Mouse (Mus musculus) cerebellum, adult 18-20 months (tissue): ENCODE data around the gene Zfp866.
A peak's percentile ranks its signal among the peaks of the same experiment; 100 is the strongest.

Source experiments
- DNase-seq, 2 experiments: peaks; one replicate each; pipeline ENCODE4 v3.0.0; 2021

The Zfp866 gene

DNA sequence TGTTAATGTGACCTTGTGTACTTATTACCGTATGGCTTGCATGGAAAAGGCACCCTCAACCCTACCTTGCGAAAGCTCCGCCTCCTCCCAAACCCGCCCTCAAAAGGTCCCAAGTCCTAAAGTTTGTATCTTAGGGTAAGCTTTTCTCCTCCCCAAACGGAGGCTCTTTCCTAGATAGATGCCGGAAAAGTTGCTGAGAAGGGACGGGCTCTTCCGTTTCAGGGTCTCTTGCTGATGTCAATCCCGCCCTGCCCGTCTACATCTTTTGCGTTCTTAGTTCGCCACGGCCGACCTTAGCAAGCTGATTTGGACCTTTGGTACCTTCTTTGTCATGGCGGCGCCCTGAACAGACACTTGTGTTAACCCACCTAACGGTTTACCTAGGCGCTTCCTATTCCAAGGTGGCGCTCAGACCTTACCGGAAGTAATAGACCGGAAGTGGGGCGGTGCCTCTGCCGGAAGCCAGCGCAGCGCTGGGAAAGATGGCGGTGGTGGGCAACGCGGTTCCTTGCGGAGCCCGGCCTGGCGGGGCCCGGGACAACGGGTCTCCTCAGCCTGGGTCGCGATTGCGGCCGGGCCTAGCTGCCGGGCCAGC is at the start of gene Zfp866, which contains the start of gene Atp13a1:
TSS of gene Zfp866 (minus strand) at position 406 of the 595 bp plus-strand sequence.
TSS of gene Atp13a1 (plus strand) at position 391 of the 595 bp plus-strand sequence.
- peak; percentile 90 to 92 for DNase-seq

GRCm38 (mm10) chr8:69837057-69837682 is 46.2 kb upstream of the Zfp866 start:
- DNase-seq = no peak

- peak; percentile 82 for DNase-seq
These were observed 41.4 kb upstream of the Zfp866 start, which contains the start of gene Pbx4 for GRCm38 (mm10) chr8:69832298-69832853. TSS of gene Pbx4 (plus strand) at chr8:69832491.

DNA sequence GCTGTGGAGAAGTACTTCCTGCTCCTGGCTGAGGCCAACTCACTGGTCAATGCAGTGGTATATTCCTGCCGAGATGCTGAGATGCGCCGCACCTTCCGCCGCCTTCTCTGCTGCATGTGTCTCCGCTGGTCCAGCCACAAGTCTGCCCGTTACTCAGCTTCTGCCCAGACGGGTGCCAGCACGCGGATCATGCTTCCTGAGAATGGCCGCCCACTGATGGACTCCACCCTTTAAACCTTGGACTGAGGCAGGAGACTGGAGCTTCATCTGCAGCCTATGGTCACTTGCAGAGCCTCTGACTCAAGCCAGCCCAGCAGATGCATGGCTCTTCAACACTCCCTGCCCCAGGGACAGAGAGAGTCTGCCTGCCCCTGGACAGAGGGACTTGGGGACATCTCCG is 35.4 kb upstream of the Zfp866 start:
- DNase-seq = no peak

DNA sequence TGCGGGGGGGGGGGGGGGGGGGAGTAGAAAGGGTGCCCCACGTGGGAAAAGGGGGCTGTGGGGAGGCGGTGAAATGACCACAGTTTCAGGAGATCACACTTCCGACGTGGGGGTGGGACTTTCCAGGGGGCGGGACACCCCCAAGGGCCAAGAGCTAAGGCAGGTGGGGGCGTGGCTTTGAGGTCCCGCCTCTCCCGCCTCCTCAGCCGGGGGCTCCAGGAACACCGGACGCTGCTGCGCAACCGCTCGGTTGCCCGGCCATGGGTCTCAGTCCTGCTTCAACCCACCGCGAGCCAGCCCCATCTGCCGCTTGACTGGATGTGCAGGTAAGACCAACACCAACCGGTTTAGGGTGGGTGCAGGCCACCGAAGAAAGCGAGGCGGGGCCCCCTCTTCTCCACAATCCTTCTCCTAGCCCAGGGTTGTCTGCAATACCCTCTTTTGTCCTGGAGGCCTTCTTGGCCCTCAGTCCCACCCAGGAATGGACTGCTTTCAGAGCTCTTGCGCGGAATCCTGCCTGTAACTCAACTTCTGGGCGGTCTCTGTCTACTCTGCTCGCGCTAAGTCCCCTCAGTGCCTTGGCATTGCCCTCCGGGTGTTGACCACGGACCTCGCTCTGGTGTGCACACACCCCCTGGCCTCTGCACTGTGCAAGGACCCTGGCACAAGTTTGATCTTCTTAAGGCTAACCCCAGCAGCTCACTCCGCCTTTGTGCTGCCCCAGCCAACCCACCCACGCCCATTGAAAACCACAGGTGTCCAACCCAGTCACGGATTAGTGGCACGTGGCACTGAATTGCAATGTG is 31.6 kb upstream of the Zfp866 start, which contains the start of gene Lpar2:
TSS of gene Lpar2 (plus strand) at position 44 of the 806 bp plus-strand sequence.
- DNase-seq = peak in 1 of 2 experiments; percentile 22

GRCm38 (mm10) chr8:69821971-69822385 is 31.0 kb upstream of the Zfp866 start:
- DNase-seq = no peak

GRCm38 (mm10) chr8:69820466-69820865 is 29.5 kb upstream of the Zfp866 start:
- DNase-seq = no peak

GRCm38 (mm10) chr8:69815396-69815795 is 24.4 kb upstream of the Zfp866 start:
- DNase-seq = no peak

GRCm38 (mm10) chr8:69814881-69815280 is 23.9 kb upstream of the Zfp866 start:
- no peak for DNase-seq

DNA sequence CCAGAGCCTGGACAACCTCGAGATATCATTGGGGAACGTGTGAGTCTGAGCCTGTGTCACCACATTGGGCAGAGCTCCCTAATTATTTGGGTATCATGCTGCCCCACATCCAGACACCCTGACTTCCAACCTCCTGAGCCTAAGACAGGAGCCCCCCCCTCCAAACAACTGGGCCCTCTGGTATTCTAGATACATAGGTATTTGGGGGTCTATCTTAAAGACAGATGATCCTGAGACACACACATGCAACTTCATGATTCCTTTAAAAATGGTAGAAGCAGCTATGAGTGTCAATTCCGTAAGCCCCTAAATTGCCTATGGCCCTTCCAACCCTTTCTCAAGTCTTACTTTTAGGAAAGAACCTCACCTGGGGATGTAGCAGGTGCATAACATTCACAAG is 18.8 kb upstream of the Zfp866 start:
- no peak for DNase-seq

DNA sequence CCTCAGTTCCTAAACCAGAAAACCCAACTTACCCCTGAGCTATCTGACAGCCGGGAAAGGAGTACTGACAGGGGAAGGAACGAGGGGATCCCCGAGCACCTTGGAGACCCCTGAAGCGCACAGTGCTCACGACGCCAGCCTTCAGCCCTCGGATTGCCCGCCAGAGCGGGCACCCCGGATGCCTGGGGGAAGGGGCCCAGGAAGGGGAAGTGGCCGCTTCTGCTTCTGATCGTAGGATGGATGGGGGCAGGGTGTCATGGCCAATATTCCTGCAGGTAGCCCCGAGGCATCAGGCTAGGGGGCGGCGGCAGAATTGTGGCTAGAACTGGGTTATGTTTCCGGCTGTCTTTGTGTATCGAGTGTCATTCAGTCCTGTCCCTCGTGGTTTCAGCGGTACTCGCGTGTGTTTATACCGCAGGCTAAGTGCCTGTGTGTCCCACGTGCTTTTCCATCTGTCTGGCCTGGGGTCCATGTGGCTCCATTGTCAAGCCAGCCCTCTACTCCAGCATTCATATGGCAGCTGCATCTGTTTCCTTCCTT is 18.0 kb upstream of the Zfp866 start:
- no peak for DNase-seq

DNA sequence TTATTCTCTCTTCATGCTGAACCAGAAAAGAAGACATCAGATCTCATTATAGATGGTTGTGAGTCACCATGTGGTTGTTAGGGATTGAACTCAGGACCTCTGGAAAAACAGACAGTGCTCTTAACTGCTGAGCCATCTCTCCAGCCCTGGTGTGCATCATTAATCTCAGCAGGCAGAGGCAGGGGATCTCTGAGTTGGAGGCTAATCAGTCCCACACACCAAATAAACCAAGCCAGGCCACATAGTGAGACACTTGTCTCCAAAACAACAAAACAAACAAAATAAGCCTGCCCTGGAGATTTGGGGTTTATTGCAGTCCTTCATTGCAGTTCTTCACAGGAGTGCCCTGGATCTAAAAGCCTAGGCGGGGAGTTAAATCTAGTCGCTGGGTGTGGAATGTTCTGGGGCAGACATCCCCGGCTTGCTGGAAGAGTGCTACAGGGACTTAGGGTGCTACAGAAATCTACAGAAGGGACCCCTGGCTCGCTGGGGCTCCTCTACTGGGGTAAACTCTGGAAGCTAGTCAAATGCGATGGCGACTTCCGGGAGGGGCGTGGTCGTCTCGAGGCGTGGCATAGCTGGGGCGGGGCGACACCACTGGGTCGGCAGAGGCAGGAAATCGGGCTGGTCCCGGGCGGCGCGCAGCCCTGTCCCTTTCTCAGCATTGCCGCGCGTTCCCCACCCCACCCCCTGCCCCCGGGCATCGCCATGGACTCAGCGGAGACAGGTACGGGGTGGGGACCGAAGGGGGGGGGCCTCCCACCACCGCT is 17.3 kb upstream of the Zfp866 start, which contains the start of gene Gmip:
TSS of gene Gmip (plus strand) at position 586 of the 770 bp plus-strand sequence.
- DNase-seq = peak in 1 of 2 experiments; percentile 34

DNA sequence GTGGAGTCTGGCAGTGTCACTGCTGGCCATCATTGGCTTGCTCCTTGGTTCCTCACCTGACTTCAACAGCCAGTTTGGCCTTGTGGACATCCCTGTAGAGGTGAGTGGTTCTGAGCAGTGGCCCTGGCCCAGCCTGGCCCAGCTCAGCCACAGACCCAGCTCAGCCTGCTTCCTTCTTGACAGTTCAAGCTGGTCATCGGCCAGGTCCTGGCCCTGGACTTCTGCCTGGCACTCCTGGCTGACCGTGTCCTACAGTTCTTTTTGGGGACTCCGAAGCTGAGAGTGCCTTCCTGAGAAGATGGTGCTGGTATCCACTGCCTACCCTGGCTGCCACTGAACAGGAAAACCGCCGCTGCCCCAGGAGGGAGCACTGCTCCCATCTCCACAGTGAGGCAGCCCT is 16.3 kb upstream of the Zfp866 start:
- DNase-seq = no peak

- DNase-seq = no peak
These were observed 14.5 kb upstream of the Zfp866 start for GRCm38 (mm10) chr8:69805491-69805890.

GRCm38 (mm10) chr8:69805086-69805485 is 14.1 kb upstream of the Zfp866 start:
- DNase-seq = no peak

GRCm38 (mm10) chr8:69804537-69804936 is 13.6 kb upstream of the Zfp866 start:
- no peak for DNase-seq

GRCm38 (mm10) chr8:69803366-69803765 is 12.4 kb upstream of the Zfp866 start:
- DNase-seq = no peak

DNA sequence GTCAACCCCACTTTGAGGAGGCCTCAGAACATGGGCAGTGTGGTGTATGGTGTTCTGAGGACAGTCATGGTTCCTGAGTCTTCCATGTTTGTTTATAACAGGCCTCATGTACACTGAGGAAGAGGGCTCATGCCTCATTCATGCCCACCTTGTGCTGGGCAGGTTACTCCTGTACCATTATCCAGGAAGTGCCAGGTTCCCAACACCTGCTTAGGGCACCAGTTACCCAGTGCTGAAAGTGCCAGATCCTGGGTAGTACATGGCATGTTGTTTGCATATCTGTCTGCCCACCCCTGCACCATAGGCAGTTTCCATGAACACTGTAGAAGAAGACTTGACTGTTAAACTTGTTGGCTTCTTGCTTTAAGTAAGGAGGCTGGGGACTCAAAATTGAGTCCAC is 11.2 kb upstream of the Zfp866 start:
- DNase-seq = no peak

DNA sequence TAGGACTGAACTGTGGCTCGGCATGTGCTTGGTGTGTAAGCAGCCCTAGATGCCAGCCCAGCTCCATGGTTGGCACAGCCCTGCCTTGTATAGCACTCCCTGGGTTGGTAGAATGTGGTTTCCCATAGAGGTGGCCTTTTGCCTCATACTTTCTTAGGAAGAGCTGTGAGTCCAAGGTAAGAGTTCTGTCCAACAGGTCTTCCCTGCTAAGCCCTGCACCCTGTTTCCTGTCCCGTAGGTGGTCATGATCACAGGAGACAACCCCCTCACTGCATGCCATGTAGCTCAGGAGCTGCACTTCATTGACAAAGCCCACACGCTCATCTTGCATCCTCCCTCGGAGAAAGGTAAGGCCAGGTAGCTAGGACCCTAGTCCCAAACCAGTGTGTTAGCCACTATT is 10.8 kb upstream of the Zfp866 start:
- no peak for DNase-seq

DNA sequence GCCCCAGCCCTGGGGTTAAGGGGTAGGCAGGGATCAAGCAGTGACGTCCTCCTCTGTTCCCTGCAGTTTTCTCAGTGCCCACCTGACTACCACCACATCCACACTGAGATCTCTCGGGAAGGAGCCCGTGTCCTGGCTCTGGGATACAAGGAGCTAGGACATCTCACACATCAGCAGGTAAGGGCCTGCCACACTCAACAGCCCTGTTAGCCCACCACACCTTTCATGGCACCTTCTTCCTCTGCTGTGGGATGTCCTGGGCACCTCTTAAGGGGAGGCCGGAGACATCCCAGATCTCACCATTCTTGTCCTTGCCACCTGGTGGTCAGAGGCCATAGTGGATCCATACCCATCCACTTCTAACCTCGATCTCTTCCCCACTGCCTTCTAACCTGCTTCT is 9.0 kb upstream of the Zfp866 start:
- DNase-seq = no peak

- DNase-seq = no peak
These were observed 8.3 kb upstream of the Zfp866 start for GRCm38 (mm10) chr8:69799261-69799660.

- DNase-seq = no peak
These were observed 6.7 kb upstream of the Zfp866 start for GRCm38 (mm10) chr8:69797661-69798060.
